ENCODE assay signal across 12 mouse cellular contexts in the genomic region with DNA sequence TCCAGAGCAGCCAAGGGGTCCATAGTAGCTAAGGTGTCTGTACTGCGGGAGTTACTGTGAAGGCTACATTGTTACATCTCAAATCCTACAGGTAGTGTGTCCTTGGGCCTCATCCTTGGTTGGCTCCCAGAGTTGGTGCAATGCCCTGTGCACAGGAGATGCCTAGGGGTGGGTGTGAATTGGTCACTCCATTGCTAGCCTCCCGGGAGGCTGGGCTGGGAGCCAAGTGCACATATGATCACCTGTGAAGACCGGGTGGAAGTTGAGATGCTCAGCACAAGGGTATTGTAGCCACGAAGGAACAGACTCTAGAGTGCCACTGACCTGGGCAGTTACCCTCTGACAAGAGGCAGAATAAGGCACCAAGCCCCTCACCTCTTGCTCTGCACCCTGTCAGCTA. TPM values are rescaled to one million over a fixed set of nuclear protein-coding genes. Genes with fewer than 3 reads are reported as not detected.
A peak's percentile ranks its signal among the peaks of the same experiment; 100 is the strongest.
DNase-seq lines count a peak whose midpoint lies in the region; ATAC-seq and TF ChIP-seq lines count a peak whose summit lies in the region.
"Had no signal": no experiment of that assay in that cellular context is flagged by ENCODE, and none has a peak within 500 bp of the region (broad histone marks: within the 10 kb centered on the region; RNA-seq: fewer than 3 reads in every experiment).

No protein-coding gene starts in this region.

- 0 out of 2 replicates have a peak, but pooled peaks have one; percentile 11 for ATAC-seq in stomach, postnatal 0 days (ENCODE audit: low FRiP score, low TSS enrichment)
- no peak for ATAC-seq in monocyte, adult 5-6 weeks (replicated peaks; ENCODE audit: insufficient number of reproducible peaks, low FRiP score, low TSS enrichment, poor library complexity, severe bottlenecking)

- peak; percentile 52 for DNase-seq in cerebellum, adult 9-11 months
- no peak for DNase-seq in cerebellum, postnatal 4 days (ENCODE audit: low spot score in 2 of 2)
- DNase-seq in kidney, adult 2 months: no peak
- no peak for DNase-seq in kidney, adult 11 months
- DNase-seq in spleen, adult 2 months (ENCODE audit: low read depth in 1 of 2, low spot score in 2 of 2): no peak
- DNase-seq in spleen, postnatal 10 days (ENCODE audit: low spot score in 2 of 2): no peak
- DNase-seq in stomach, postnatal 0 days (ENCODE audit: low spot score): peak; percentile 51
- DNase-seq: thymus, postnatal 25 days had no signal

- TF ChIP-seq CTCF in kidney, adult 2 months (conservative IDR thresholded peaks at IDR 0.05; ENCODE audit: insufficient read depth, insufficient read length, low read depth, low read length): no peak
- no peak for TF ChIP-seq CTCF in spleen, adult 2 months (IDR thresholded peaks at IDR 0.05; ENCODE audit: extremely low read depth, insufficient read depth, insufficient read length, insufficient replicate concordance)
- no peak for TF ChIP-seq CTCF in stomach, postnatal 0 days (IDR thresholded peaks at IDR 0.05; ENCODE audit: low read depth)

- H3K9me3 ChIP-seq in stomach, postnatal 0 days (ENCODE audit: control insufficient read depth, low read length): no peaks in the 10 kb centered on the region
- H3K9me3 ChIP-seq: hindbrain, embryonic 13.5 days; limb, embryonic 10.5 days had no signal

- H3K36me3 ChIP-seq in kidney, adult 2 months (ENCODE audit: control insufficient read depth, insufficient read depth, low read length): no peaks in the 10 kb centered on the region
- H3K36me3 ChIP-seq in spleen, adult 2 months (ENCODE audit: control insufficient read depth, insufficient read depth, low read length): no peaks in the 10 kb centered on the region
- no peaks in the 10 kb centered on the region for H3K36me3 ChIP-seq in stomach, postnatal 0 days (ENCODE audit: control insufficient read depth, insufficient read depth, low read length)
- H3K36me3 ChIP-seq: hindbrain, embryonic 13.5 days; limb, embryonic 10.5 days had no signal

- WGBS in kidney, adult 2 months: 46% methylated on average over 4 of the region's 4 CpGs
- WGBS in spleen, adult 2 months: 77% methylated on average over 4 of the region's 4 CpGs
- 58% methylated on average over 4 of the region's 4 CpGs for WGBS in stomach, postnatal 0 days

- no peak overlapping the region for H3K4me2 ChIP-seq in stomach, postnatal 0 days (replicated peaks; ENCODE audit: low read depth)
- H3K4me2 ChIP-seq: hindbrain, embryonic 13.5 days had no signal

- H3K27ac ChIP-seq in kidney, adult 2 months (ENCODE audit: insufficient read depth, low read depth, low read length): peak overlapping the region; percentile 3; the same call in 1 of the 2 replicates
- peak overlapping the region; percentile 7 for H3K27ac ChIP-seq in spleen, adult 2 months (ENCODE audit: insufficient read depth, low read length)
- H3K27ac ChIP-seq in stomach, postnatal 0 days (replicated peaks): peak overlapping the region; percentile 81
- H3K27ac ChIP-seq: hindbrain, embryonic 13.5 days; limb, embryonic 10.5 days had no signal

- TF ChIP-seq POLR2A in kidney, adult 2 months (IDR thresholded peaks at IDR 0.05; ENCODE audit: low read depth, low read length): no peak
- TF ChIP-seq POLR2A in spleen, adult 2 months (IDR thresholded peaks at IDR 0.05; ENCODE audit: low read depth, low read length): no peak

- H3K27me3 ChIP-seq in kidney, adult 2 months (replicated peaks; ENCODE audit: control insufficient read depth, insufficient read depth, low read length): no peaks in the 10 kb centered on the region
- no peaks in the 10 kb centered on the region for H3K27me3 ChIP-seq in spleen, adult 2 months (ENCODE audit: control insufficient read depth, insufficient read depth, low read length)
- no peaks in the 10 kb centered on the region for H3K27me3 ChIP-seq in stomach, postnatal 0 days (ENCODE audit: control insufficient read depth, insufficient read depth, low read length)

- H3K4me3 ChIP-seq in kidney, adult 2 months (ENCODE audit: insufficient read depth, low read depth, low read length): no peak overlapping the region
- no peak overlapping the region for H3K4me3 ChIP-seq in spleen, adult 2 months (ENCODE audit: extremely low read depth, insufficient read depth, insufficient read length)
- no peak overlapping the region for H3K4me3 ChIP-seq in stomach, postnatal 0 days (ENCODE audit: low read depth, low read length)
- H3K4me3 ChIP-seq: hindbrain, embryonic 13.5 days; limb, embryonic 10.5 days had no signal

- TF ChIP-seq EP300 in stomach, postnatal 0 days (optimal IDR thresholded peaks at IDR 0.05): no peak

- H3K9ac ChIP-seq in stomach, postnatal 0 days (ENCODE audit: low read length): peak overlapping the region; percentile 50
- H3K9ac ChIP-seq: hindbrain, embryonic 13.5 days; liver, postnatal 0 days had no signal

- H3K4me1 ChIP-seq in kidney, adult 2 months (ENCODE audit: control insufficient read depth, insufficient read depth, low read length): peaks cover 4% of the 10 kb centered on the region; the same call in 1 of the 2 replicates
- H3K4me1 ChIP-seq in spleen, adult 2 months (ENCODE audit: control insufficient read depth, insufficient read depth, insufficient read length): no peaks in the 10 kb centered on the region
- H3K4me1 ChIP-seq in stomach, postnatal 0 days (replicated peaks; ENCODE audit: control insufficient read depth, insufficient read depth): no peaks in the 10 kb centered on the region; the same call in 1 of the 2 replicates

RNA-seq across cellular contexts. Expression of gene Eml1, which starts 22.3 kb away (rescaled TPM):
- 14.2 TPM in 2 replicates for polyA plus RNA-seq in kidney, adult 2 months (2012; rRNA removed)
- polyA plus RNA-seq in spleen, adult 2 months (2012; rRNA removed): 9.3 and 10.2 TPM in 2 replicates
- 53.8 and 54.6 TPM in 2 replicates for polyA plus RNA-seq in stomach, postnatal 0 days (2015; fragmentation: Nextera tagmentation; extraction: Ambion mirVana)
- total RNA-seq in monocyte, adult 5-6 weeks (2017): not detected in 3 replicates

RNA-seq across cellular contexts. Expression of gene Cyp46a1, which starts 58.9 kb away (rescaled TPM):
- polyA plus RNA-seq in kidney, adult 2 months (2012; rRNA removed): 4.1 and 5.1 TPM in 2 replicates
- polyA plus RNA-seq in spleen, adult 2 months (2012; rRNA removed): 3.7 and 3.9 TPM in 2 replicates
- polyA plus RNA-seq in stomach, postnatal 0 days (2015; fragmentation: Nextera tagmentation; extraction: Ambion mirVana): 1.3 and 2.1 TPM in 2 replicates
- total RNA-seq in monocyte, adult 5-6 weeks (2017): not detected in 3 replicates

Comparison
In these comparisons a context has a peak if more than half of its experiments do, and no peak if none do; other contexts are left out.
1. DNase-seq: peak in cerebellum, adult 9-11 months (single experiment) and stomach, postnatal 0 days (single experiment); none in cerebellum, postnatal 4 days (0 of 2), kidney, adult 2 months (single experiment), kidney, adult 11 months (single experiment), spleen, adult 2 months (0 of 2) and spleen, postnatal 10 days (0 of 2).
2. H3K27ac ChIP-seq: peak in every context shown above with its lines; median percentile 81 in stomach, postnatal 0 days; 7 in spleen, adult 2 months; 3 in kidney, adult 2 months.